Mouse (Mus musculus) kidney, adult 2 months (tissue): ENCODE results near the gene Coq2.

Source experiments
- CTCF ChIP-seq: fragments of 200-500 bp; conservative IDR thresholded peaks from 2 replicates; pipeline ENCODE4 v1.5.1; 2011; ENCODE audit warnings: low read depth, mild to moderate bottlenecking, control low read depth, low read length, moderate library complexity, mixed read lengths; ENCODE audit not compliant: insufficient read depth, insufficient read length
- POLR2A ChIP-seq: fragments of 200-500 bp; IDR thresholded peaks from one replicate; pipeline ENCODE4 v1.6.1; 2011; ENCODE audit warnings: low read depth, low read length, control low read depth

GRCm38 (mm10) chr5:100702325-100702724, 27.4 kb upstream of the Coq2 start:
- no peak for TF ChIP-seq CTCF
- no peak for TF ChIP-seq POLR2A
